8 mouse cellular contexts compared by ENCODE assay signal in the genomic region with DNA sequence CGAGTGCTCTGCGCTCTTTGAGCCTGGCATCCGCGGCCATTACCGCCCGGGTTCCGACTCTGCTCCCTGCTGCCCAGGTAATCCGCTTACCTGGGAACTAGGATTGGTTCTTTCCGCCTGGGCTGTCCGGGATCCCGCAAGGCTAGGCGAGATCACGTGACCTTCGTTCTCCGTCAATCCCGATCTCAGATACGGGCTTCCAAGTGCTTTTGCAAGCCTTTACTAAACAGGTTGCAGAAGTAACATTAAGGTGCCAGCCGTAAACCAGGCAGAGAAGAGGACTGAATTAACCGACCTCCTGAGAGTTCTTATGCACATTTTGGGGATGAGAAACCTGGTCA. TPM values are rescaled to one million over a fixed set of nuclear protein-coding genes. Genes with fewer than 3 reads are reported as not detected.
DNase-seq lines count a peak whose midpoint lies in the region; ATAC-seq lines count a peak whose summit lies in the region.

No protein-coding gene starts in this region.

- no peak for ATAC-seq in kidney, embryonic 15.5 days (replicated peaks; ENCODE audit: low FRiP score)
- peak; percentile 23; the same call in 1 of the 2 replicates for ATAC-seq in hindbrain, embryonic 15.5 days (ENCODE audit: low FRiP score, low read depth)
- ATAC-seq in midbrain, embryonic 14.5 days (ENCODE audit: low FRiP score, low TSS enrichment), result no peak; the same call in 1 of the 2 replicates

- H3K36me3 ChIP-seq in kidney, embryonic 15.5 days, result peaks cover 27% of the 10 kb centered on the region
- H3K36me3 ChIP-seq in hindbrain, embryonic 15.5 days, result 0 out of 2 replicates have a peak, but pooled peaks cover 4% of the 10 kb centered on the region
- H3K36me3 ChIP-seq in midbrain, embryonic 14.5 days (ENCODE audit: control insufficient read depth, insufficient read depth, low read length), result peaks cover 22% of the 10 kb centered on the region

- under 1% methylated on average over 19 of the region's 19 CpGs for WGBS in kidney, embryonic 15.5 days
- WGBS in hindbrain, embryonic 15.5 days, result 0% methylated on average over 19 of the region's 19 CpGs
- under 1% methylated on average over 19 of the region's 19 CpGs for WGBS in midbrain, embryonic 14.5 days

- H3K27ac ChIP-seq in kidney, embryonic 15.5 days, result peak overlapping the region; percentile 84
- peak overlapping the region; percentile 84 for H3K27ac ChIP-seq in brown adipose tissue, adult 24 weeks (replicated peaks; ENCODE audit: low read depth, low read length)
- H3K27ac ChIP-seq in hindbrain, embryonic 15.5 days (replicated peaks), result peak overlapping the region; percentile 93
- peak overlapping the region; percentile 89 for H3K27ac ChIP-seq in midbrain, embryonic 14.5 days (replicated peaks; ENCODE audit: low read depth, low read length)

- H3K4me1 ChIP-seq in kidney, embryonic 15.5 days, result peaks cover 36% of the 10 kb centered on the region
- peaks cover 7% of the 10 kb centered on the region for H3K4me1 ChIP-seq in brown adipose tissue, adult 24 weeks (ENCODE audit: control insufficient read depth, insufficient read depth, insufficient read length, low read length)
- peaks cover 38% of the 10 kb centered on the region for H3K4me1 ChIP-seq in hindbrain, embryonic 15.5 days (replicated peaks)
- peaks cover 31% of the 10 kb centered on the region for H3K4me1 ChIP-seq in midbrain, embryonic 14.5 days (ENCODE audit: control insufficient read depth, insufficient read depth, low read length)

- no peak for DNase-seq in kidney, adult 18-20 months
- DNase-seq in midbrain, embryonic 14.5 days, result no peak
- no peak for DNase-seq in layer of hippocampus, postnatal 14 days (ENCODE audit: low spot score in 2 of 2)
- no peak for DNase-seq in cerebellum, postnatal 10 days
- no peak for DNase-seq in testis, postnatal 10 days (ENCODE audit: low spot score)

- peak overlapping the region; percentile 89 for H3K4me3 ChIP-seq in kidney, embryonic 15.5 days (replicated peaks)
- peak overlapping the region; percentile 90 for H3K4me3 ChIP-seq in brown adipose tissue, adult 24 weeks (ENCODE audit: insufficient read depth, low read depth, low read length)
- H3K4me3 ChIP-seq in hindbrain, embryonic 15.5 days, result peak overlapping the region; percentile 72
- peak overlapping the region; percentile 72 for H3K4me3 ChIP-seq in midbrain, embryonic 14.5 days (replicated peaks; ENCODE audit: low read depth, low read length)

- peak overlapping the region; percentile 78 for H3K9ac ChIP-seq in kidney, embryonic 15.5 days
- peak overlapping the region; percentile 80 for H3K9ac ChIP-seq in hindbrain, embryonic 15.5 days
- H3K9ac ChIP-seq in midbrain, embryonic 14.5 days (replicated peaks; ENCODE audit: low read length), result peak overlapping the region; percentile 68

- no peaks in the 10 kb centered on the region for H3K9me3 ChIP-seq in kidney, embryonic 15.5 days (replicated peaks)
- H3K9me3 ChIP-seq in hindbrain, embryonic 15.5 days, result no peaks in the 10 kb centered on the region
- no peaks in the 10 kb centered on the region for H3K9me3 ChIP-seq in midbrain, embryonic 14.5 days (ENCODE audit: control insufficient read depth, low read length)

- H3K4me2 ChIP-seq in kidney, embryonic 15.5 days, result peak overlapping the region; percentile 76
- H3K4me2 ChIP-seq in hindbrain, embryonic 15.5 days, result peak overlapping the region; percentile 72
- H3K4me2 ChIP-seq in midbrain, embryonic 14.5 days (ENCODE audit: low read length), result peak overlapping the region; percentile 95

- no peaks in the 10 kb centered on the region for H3K27me3 ChIP-seq in kidney, embryonic 15.5 days
- no peaks in the 10 kb centered on the region for H3K27me3 ChIP-seq in hindbrain, embryonic 15.5 days
- no peaks in the 10 kb centered on the region for H3K27me3 ChIP-seq in midbrain, embryonic 14.5 days (ENCODE audit: control insufficient read depth, insufficient read depth, low read length)

RNA-seq across cellular contexts. Expression of a gene that starts 0.3 kb away (rescaled TPM):
- polyA plus RNA-seq in kidney, embryonic 15.5 days (2015; fragmentation: Nextera tagmentation; extraction: Ambion mirVana), result 108 and 124 TPM in 2 replicates
- 118 and 151 TPM in 2 replicates for polyA plus RNA-seq in brown adipose tissue, adult 24 weeks (2012; ENCODE audit: insufficient read depth, insufficient read length, missing spikeins)
- polyA plus RNA-seq in hindbrain, embryonic 15.5 days (2015; fragmentation: Nextera tagmentation; extraction: Ambion mirVana), result 64.3 TPM in 2 replicates
- 73.2 and 78.0 TPM in 2 replicates for polyA plus RNA-seq in midbrain, embryonic 14.5 days (2014; fragmentation: Nextera tagmentation; extraction: Ambion mirVana)
- 10 to 100 TPM; 51.1 to 54.3 TPM for total RNA-seq in layer of hippocampus, postnatal 14 days (2021)

RNA-seq across cellular contexts. Expression of a gene that starts 0.5 kb away (rescaled TPM):
- 36.9 and 42.4 TPM in 2 replicates for polyA plus RNA-seq in kidney, embryonic 15.5 days (2015; fragmentation: Nextera tagmentation; extraction: Ambion mirVana)
- 15.7 and 15.9 TPM in 2 replicates for polyA plus RNA-seq in brown adipose tissue, adult 24 weeks (2012; ENCODE audit: insufficient read depth, insufficient read length, missing spikeins)
- polyA plus RNA-seq in hindbrain, embryonic 15.5 days (2015; fragmentation: Nextera tagmentation; extraction: Ambion mirVana), result 33.9 and 35.9 TPM in 2 replicates
- 32.8 and 33.4 TPM in 2 replicates for polyA plus RNA-seq in midbrain, embryonic 14.5 days (2014; fragmentation: Nextera tagmentation; extraction: Ambion mirVana)
- 10 to 100 TPM; 15.1 to 16.7 TPM for total RNA-seq in layer of hippocampus, postnatal 14 days (2021)

RNA-seq across cellular contexts. Expression of a gene that starts 3.8 kb away (rescaled TPM):
- polyA plus RNA-seq in kidney, embryonic 15.5 days (2015; fragmentation: Nextera tagmentation; extraction: Ambion mirVana), result 55.5 and 59.2 TPM in 2 replicates
- 8.9 and 13.8 TPM in 2 replicates for polyA plus RNA-seq in brown adipose tissue, adult 24 weeks (2012; ENCODE audit: insufficient read depth, insufficient read length, missing spikeins)
- polyA plus RNA-seq in hindbrain, embryonic 15.5 days (2015; fragmentation: Nextera tagmentation; extraction: Ambion mirVana), result 38.4 and 43.8 TPM in 2 replicates
- 32.3 and 32.9 TPM in 2 replicates for polyA plus RNA-seq in midbrain, embryonic 14.5 days (2014; fragmentation: Nextera tagmentation; extraction: Ambion mirVana)
- 10 to 100 TPM; 23.8 to 24.4 TPM for total RNA-seq in layer of hippocampus, postnatal 14 days (2021)

RNA-seq across cellular contexts. Expression of a gene that starts 17.0 kb away (rescaled TPM):
- 120 and 138 TPM in 2 replicates for polyA plus RNA-seq in kidney, embryonic 15.5 days (2015; fragmentation: Nextera tagmentation; extraction: Ambion mirVana)
- 0.42 TPM in 1 of 2 replicates, not detected in the other for polyA plus RNA-seq in brown adipose tissue, adult 24 weeks (2012; ENCODE audit: insufficient read depth, insufficient read length, missing spikeins)
- polyA plus RNA-seq in hindbrain, embryonic 15.5 days (2015; fragmentation: Nextera tagmentation; extraction: Ambion mirVana), result 32.8 and 34.1 TPM in 2 replicates
- 19.6 and 20.0 TPM in 2 replicates for polyA plus RNA-seq in midbrain, embryonic 14.5 days (2014; fragmentation: Nextera tagmentation; extraction: Ambion mirVana)
- total RNA-seq in layer of hippocampus, postnatal 14 days (2021), result 10 to 100 TPM; 11.2 to 11.4 TPM

RNA-seq across cellular contexts. Expression of a gene that starts 27.9 kb away (rescaled TPM):
- polyA plus RNA-seq in kidney, embryonic 15.5 days (2015; fragmentation: Nextera tagmentation; extraction: Ambion mirVana), result 63.9 and 65.4 TPM in 2 replicates
- polyA plus RNA-seq in brown adipose tissue, adult 24 weeks (2012; ENCODE audit: insufficient read depth, insufficient read length, missing spikeins), result 19.7 and 20.6 TPM in 2 replicates
- 53.0 TPM in 2 replicates for polyA plus RNA-seq in hindbrain, embryonic 15.5 days (2015; fragmentation: Nextera tagmentation; extraction: Ambion mirVana)
- 35.3 and 40.5 TPM in 2 replicates for polyA plus RNA-seq in midbrain, embryonic 14.5 days (2014; fragmentation: Nextera tagmentation; extraction: Ambion mirVana)
- 10 to 100 TPM; 12.5 to 15.7 TPM for total RNA-seq in layer of hippocampus, postnatal 14 days (2021)
